Mouse (Mus musculus) midbrain, embryonic 15.5 days (tissue): ENCODE results near the gene Mrgpre. TPM values are rescaled to one million over a fixed set of nuclear protein-coding genes. Genes with fewer than 3 reads are reported as not detected.

Source experiments
- ATAC-seq: fragments of 200-750 bp; cut with Nextera tagmentation; replicated peaks from 2 replicates; pipeline ENCODE4 v1.8.0; 2017; ENCODE audit warnings: moderate TSS enrichment
- H3K27ac ChIP-seq: fragments of 300-500 bp; sonication (generic); 2 replicates; pipeline ENCODE4 v1.5.1; 2015; ENCODE audit warnings: mild to moderate bottlenecking, inconsistent platforms
- H3K27me3 ChIP-seq: fragments of 300-500 bp; sonication (generic); replicated peaks from 2 replicates; pipeline ENCODE4 v1.6.1; 2015; ENCODE audit warnings: inconsistent platforms
- H3K36me3 ChIP-seq: fragments of 300-500 bp; sonication (generic); replicated peaks from 2 replicates; pipeline ENCODE4 v1.6.1; 2015; ENCODE audit warnings: inconsistent platforms
- H3K4me1 ChIP-seq: fragments of 300-500 bp; sonication (generic); 2 replicates; pipeline ENCODE4 v1.6.1; 2015; ENCODE audit warnings: inconsistent platforms
- H3K4me2 ChIP-seq: fragments of 300-500 bp; sonication (generic); 2 replicates; pipeline ENCODE4 v1.6.1; 2015; ENCODE audit warnings: inconsistent platforms, mild to moderate bottlenecking, moderate library complexity
- H3K4me3 ChIP-seq: fragments of 300-500 bp; sonication (generic); 2 replicates; pipeline ENCODE4 v1.5.1; 2015; ENCODE audit warnings: mild to moderate bottlenecking, inconsistent platforms
- H3K9ac ChIP-seq: fragments of 300-500 bp; sonication (generic); 2 replicates; pipeline ENCODE4 v1.6.1; 2015; ENCODE audit warnings: mild to moderate bottlenecking, inconsistent platforms
- H3K9me3 ChIP-seq: fragments of 300-500 bp; sonication (generic); 2 replicates; pipeline ENCODE4 v1.6.1; 2016; ENCODE audit warnings: inconsistent platforms
- WGBS: fragments of 180-500 bp; shearing (Covaris S2); methylation state at CpG from one replicate; pipeline ENCODE4 v1.1.7; 2015; ENCODE audit warnings: mixed read lengths; 5-methylcytosine and 5-hydroxymethylcytosine counted together
- polyA plus RNA-seq: library from polyadenylated mRNA; unstranded; fragments of >200 nt; fragmentation: Nextera tagmentation; extraction: Ambion mirVana; gene quantifications from 2 replicates; pipeline ENCODE4 v1.2.1, GENCODE M21; 2015

Mrgpre gene
- polyA plus RNA-seq, 1 experiment from 2014 or later = 10.0 TPM

GRCm38 (mm10) chr7:143766893-143767292, 17.4 kb downstream of the Mrgpre start, which contains the start of gene Mrgprg:
TSS of gene Mrgprg (minus strand) at chr7:143766993.
- Histone ChIP-seq H3K9me3 (no peaks in the 10 kb centered on the region), H3K27me3 (peaks cover 11% of the 10 kb centered on the region; the same call in 1 of the 2 replicates), H3K9ac (no peak within 1 kb of the TSS), H3K36me3 (no peaks in the 10 kb centered on the region), H3K27ac (no peak within 1 kb of the TSS), H3K4me3 (no peak within 1 kb of the TSS), H3K4me1 (no peaks in the 10 kb centered on the region; the same call in 1 of the 2 replicates), H3K4me2 (no peak within 1 kb of the TSS)
- 41% methylated on average over 6 of the region's 6 CpGs for WGBS
- ATAC-seq = no peak

GRCm38 (mm10) chr7:143764876-143765530, 19.3 kb downstream of the Mrgpre start:
- Histone ChIP-seq H3K9ac (no peak overlapping the region), H3K27me3 (peaks cover 11% of the 10 kb centered on the region; the same call in 1 of the 2 replicates), H3K4me2 (no peak overlapping the region), H3K27ac (no peak overlapping the region), H3K9me3 (no peaks in the 10 kb centered on the region), H3K4me1 (no peaks in the 10 kb centered on the region; the same call in 1 of the 2 replicates), H3K36me3 (no peaks in the 10 kb centered on the region), H3K4me3 (no peak overlapping the region)
- 72% methylated on average over 19 of the region's 19 CpGs for WGBS
- no peak for ATAC-seq

GRCm38 (mm10) chr7:143763794-143764193, 20.5 kb downstream of the Mrgpre start:
- WGBS = 16% methylated on average over 3 of the region's 3 CpGs
- Histone ChIP-seq H3K9ac (no peak overlapping the region), H3K4me2 (no peak overlapping the region), H3K27ac (no peak overlapping the region), H3K4me3 (no peak overlapping the region), H3K4me1 (no peaks in the 10 kb centered on the region), H3K27me3 (peaks cover 16% of the 10 kb centered on the region; the same call in 1 of the 2 replicates), H3K36me3 (no peaks in the 10 kb centered on the region), H3K9me3 (no peaks in the 10 kb centered on the region)
- ATAC-seq = peak; percentile 45; the same call in 1 of the 2 replicates

- no peak overlapping the region for H3K9ac ChIP-seq
- 69% methylated on average over 3 of the region's 3 CpGs for WGBS
- H3K4me2 ChIP-seq = no peak overlapping the region
- H3K4me3 ChIP-seq = no peak overlapping the region
- H3K36me3 ChIP-seq = no peaks in the 10 kb centered on the region
- H3K4me1 ChIP-seq = peaks cover 10% of the 10 kb centered on the region
- H3K9me3 ChIP-seq = no peaks in the 10 kb centered on the region
- H3K27me3 ChIP-seq = peaks cover 19% of the 10 kb centered on the region
- H3K27ac ChIP-seq = no peak overlapping the region
- no peak for ATAC-seq
These were observed 25.3 kb downstream of the Mrgpre start for GRCm38 (mm10) chr7:143758956-143759355.

GRCm38 (mm10) chr7:143757696-143758095, 26.6 kb downstream of the Mrgpre start:
- H3K4me2 ChIP-seq = no peak overlapping the region
- H3K27me3 ChIP-seq = peaks cover 19% of the 10 kb centered on the region
- ATAC-seq = no peak
- no peaks in the 10 kb centered on the region for H3K9me3 ChIP-seq
- H3K4me1 ChIP-seq = peaks cover 10% of the 10 kb centered on the region
- H3K4me3 ChIP-seq = no peak overlapping the region
- H3K36me3 ChIP-seq = no peaks in the 10 kb centered on the region
- no peak overlapping the region for H3K27ac ChIP-seq
- 73% methylated on average over 3 of the region's 3 CpGs for WGBS
- no peak overlapping the region for H3K9ac ChIP-seq

GRCm38 (mm10) chr7:143757027-143757390, 27.3 kb downstream of the Mrgpre start:
- WGBS = under 1% methylated on average over 15 of the region's 15 CpGs
- Histone ChIP-seq H3K27ac (no peak overlapping the region), H3K9ac (peak overlapping the region; percentile 9; the same call in 1 of the 2 replicates), H3K36me3 (no peaks in the 10 kb centered on the region), H3K27me3 (peaks cover 19% of the 10 kb centered on the region), H3K4me2 (peak overlapping the region; percentile 81), H3K9me3 (no peaks in the 10 kb centered on the region), H3K4me1 (peaks cover 10% of the 10 kb centered on the region), H3K4me3 (peak overlapping the region; percentile 37)
- ATAC-seq = peak; percentile 91

GRCm38 (mm10) chr7:143756125-143757026, 27.9 kb downstream of the Mrgpre start, which contains the start of gene Osbpl5:
TSS of gene Osbpl5 (minus strand) at chr7:143756985.
- H3K36me3 ChIP-seq = no peaks in the 10 kb centered on the region
- peaks cover 19% of the 10 kb centered on the region for H3K27me3 ChIP-seq
- no peaks in the 10 kb centered on the region for H3K9me3 ChIP-seq
- 29% methylated on average over 21 of the region's 22 CpGs for WGBS
- no peak within 1 kb of the TSS for H3K27ac ChIP-seq
- peak within 1 kb of the TSS; percentile 81 for H3K4me2 ChIP-seq
- peak; percentile 5; the same call in 1 of the 2 replicates for ATAC-seq
- H3K4me1 ChIP-seq = peaks cover 10% of the 10 kb centered on the region
- peak within 1 kb of the TSS; percentile 9; the same call in 1 of the 2 replicates for H3K9ac ChIP-seq
- peak within 1 kb of the TSS; percentile 37 for H3K4me3 ChIP-seq

- Histone ChIP-seq H3K27ac (no peak overlapping the region), H3K27me3 (peaks cover 19% of the 10 kb centered on the region), H3K9me3 (no peaks in the 10 kb centered on the region), H3K36me3 (no peaks in the 10 kb centered on the region), H3K9ac (no peak overlapping the region), H3K4me2 (no peak overlapping the region), H3K4me3 (no peak overlapping the region), H3K4me1 (peaks cover 10% of the 10 kb centered on the region)
- 74% methylated on average over 9 of the region's 9 CpGs for WGBS
- no peak for ATAC-seq
These were observed 28.8 kb downstream of the Mrgpre start for GRCm38 (mm10) chr7:143755357-143756124.

- H3K4me3 ChIP-seq = no peak overlapping the region
- no peaks in the 10 kb centered on the region for H3K36me3 ChIP-seq
- no peak overlapping the region for H3K27ac ChIP-seq
- ATAC-seq = no peak
- no peak overlapping the region for H3K9ac ChIP-seq
- peaks cover 18% of the 10 kb centered on the region for H3K27me3 ChIP-seq
- no peaks in the 10 kb centered on the region for H3K9me3 ChIP-seq
- H3K4me1 ChIP-seq = peaks cover 10% of the 10 kb centered on the region
- H3K4me2 ChIP-seq = no peak overlapping the region
- 44% methylated on average over 5 of the region's 5 CpGs for WGBS
These were observed 30.1 kb downstream of the Mrgpre start for GRCm38 (mm10) chr7:143753990-143754715.

GRCm38 (mm10) chr7:143752606-143753005, 31.7 kb downstream of the Mrgpre start:
- H3K27ac ChIP-seq = no peak overlapping the region
- H3K27me3 ChIP-seq = peaks cover 14% of the 10 kb centered on the region
- no peak overlapping the region for H3K4me2 ChIP-seq
- H3K9ac ChIP-seq = no peak overlapping the region
- 89% methylated on average over 3 of the region's 3 CpGs for WGBS
- ATAC-seq = no peak
- H3K9me3 ChIP-seq = no peaks in the 10 kb centered on the region
- peaks cover 18% of the 10 kb centered on the region for H3K4me1 ChIP-seq
- no peak overlapping the region for H3K4me3 ChIP-seq
- H3K36me3 ChIP-seq = no peaks in the 10 kb centered on the region

- Histone ChIP-seq H3K4me3 (no peak overlapping the region), H3K27me3 (peaks cover 14% of the 10 kb centered on the region), H3K27ac (no peak overlapping the region), H3K9me3 (no peaks in the 10 kb centered on the region), H3K4me2 (no peak overlapping the region), H3K36me3 (no peaks in the 10 kb centered on the region), H3K4me1 (peaks cover 15% of the 10 kb centered on the region), H3K9ac (no peak overlapping the region)
- WGBS = 73% methylated on average over 4 of the region's 4 CpGs
- ATAC-seq = no peak
These were observed 32.2 kb downstream of the Mrgpre start for GRCm38 (mm10) chr7:143752056-143752455.
